Mouse (Mus musculus) gastrocnemius, adult 18-20 months (tissue): ENCODE measurements around the gene Gabre. TPM values are rescaled to one million over a fixed set of nuclear protein-coding genes. Genes with fewer than 3 reads are reported as not detected.

Experiments
- DNase-seq: peaks from one replicate; pipeline ENCODE4 v3.0.0; 2021; ENCODE audit warnings: low spot score
- long read RNA-seq, 2 experiments: library from polyadenylated mRNA; stranded (forward); transcript quantifications; one replicate each; pipeline ENCODE4 v2.0.0; 2021
- microRNA-seq: library from miRNA; unstranded; fragments of <30 nt; microRNA quantifications from one replicate; pipeline ENCODE4 v1.2.0, GENCODE M21; 2021
- total RNA-seq, 2 experiments: library from RNA; stranded (reverse); gene quantifications; 2 replicates each; pipeline ENCODE4 v1.2.3; 2021

The Gabre gene
- total RNA-seq = under 1 TPM; 0.19 to 0.34 TPM
- long read RNA-seq, experiment 1 = 0 reads
- long read RNA-seq, experiment 2 = 0 reads

DNA sequence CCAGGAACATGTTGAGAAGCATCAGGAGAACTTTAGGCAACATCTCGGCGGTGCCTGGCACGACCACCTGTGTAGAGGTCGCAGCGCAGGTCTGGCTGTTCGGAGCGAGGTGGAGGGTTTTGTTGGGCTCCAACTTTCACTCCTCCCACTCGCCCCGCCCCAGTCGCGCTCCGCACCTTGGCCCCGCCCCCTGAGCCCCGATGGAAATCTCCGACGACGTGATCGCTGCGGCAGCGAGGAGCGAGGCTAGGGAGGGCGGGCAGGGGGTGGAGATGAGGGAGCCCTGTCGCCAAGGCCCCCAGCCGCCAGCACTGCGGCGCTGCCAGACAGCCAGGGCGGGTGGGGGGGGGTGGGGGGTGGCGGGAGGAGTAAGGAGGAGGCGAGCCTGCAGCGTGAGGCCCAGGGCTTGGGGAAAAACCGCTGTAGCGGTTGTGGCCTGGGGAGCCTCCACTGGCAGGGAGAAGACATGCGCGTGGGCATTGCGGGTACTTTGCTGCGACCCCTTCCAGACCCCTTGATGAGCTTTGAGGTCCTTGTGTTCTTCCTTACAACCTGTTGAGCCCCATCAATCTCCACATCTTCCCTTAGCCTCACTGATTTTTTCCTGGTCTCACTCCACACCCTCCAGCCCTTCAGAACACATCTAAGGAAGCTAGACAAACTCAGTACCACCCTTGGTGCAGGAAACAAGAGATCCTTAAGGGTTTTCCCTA is at the start of gene Gabre:
Gene Gabre (minus strand): TSS at position 145 of the 713 bp plus-strand sequence.
- DNase-seq = peak; percentile 15

DNA sequence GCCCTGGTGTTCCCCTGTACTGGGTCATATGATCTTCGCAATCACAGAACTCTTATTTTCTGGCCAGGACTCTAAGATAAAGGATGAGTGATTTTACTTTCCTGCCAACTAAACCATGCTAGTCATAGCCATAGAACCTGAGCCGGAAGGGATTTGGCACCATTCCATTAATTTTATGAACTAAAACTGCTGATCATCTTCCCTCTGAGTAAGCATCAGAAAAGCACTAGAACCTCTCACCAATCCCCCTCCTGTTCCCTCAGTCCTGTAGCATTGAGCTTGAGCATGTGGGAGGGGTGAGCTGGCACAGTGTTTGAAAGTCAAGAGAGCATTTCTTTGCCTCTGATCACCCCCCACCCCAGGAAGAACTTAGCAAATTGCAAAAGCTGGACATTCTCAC is 23.2 kb upstream of the Gabre start:
- DNase-seq = no peak

DNA sequence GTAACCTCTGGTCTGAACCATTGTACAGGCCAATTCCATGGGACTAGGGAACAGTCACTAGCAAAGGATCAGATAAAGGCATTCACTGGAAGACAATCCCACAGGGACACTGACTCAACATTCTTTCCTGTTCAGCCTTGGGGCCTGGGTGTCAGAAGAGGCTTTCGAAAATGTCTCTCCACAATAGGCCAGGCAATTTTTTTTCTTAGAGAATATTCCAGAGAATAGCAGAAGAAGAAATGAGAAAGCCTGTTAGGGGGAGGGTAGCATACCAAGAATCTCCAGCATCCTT is 715 bp upstream of the Gabre start:
- peak; percentile 2 for DNase-seq

DNA sequence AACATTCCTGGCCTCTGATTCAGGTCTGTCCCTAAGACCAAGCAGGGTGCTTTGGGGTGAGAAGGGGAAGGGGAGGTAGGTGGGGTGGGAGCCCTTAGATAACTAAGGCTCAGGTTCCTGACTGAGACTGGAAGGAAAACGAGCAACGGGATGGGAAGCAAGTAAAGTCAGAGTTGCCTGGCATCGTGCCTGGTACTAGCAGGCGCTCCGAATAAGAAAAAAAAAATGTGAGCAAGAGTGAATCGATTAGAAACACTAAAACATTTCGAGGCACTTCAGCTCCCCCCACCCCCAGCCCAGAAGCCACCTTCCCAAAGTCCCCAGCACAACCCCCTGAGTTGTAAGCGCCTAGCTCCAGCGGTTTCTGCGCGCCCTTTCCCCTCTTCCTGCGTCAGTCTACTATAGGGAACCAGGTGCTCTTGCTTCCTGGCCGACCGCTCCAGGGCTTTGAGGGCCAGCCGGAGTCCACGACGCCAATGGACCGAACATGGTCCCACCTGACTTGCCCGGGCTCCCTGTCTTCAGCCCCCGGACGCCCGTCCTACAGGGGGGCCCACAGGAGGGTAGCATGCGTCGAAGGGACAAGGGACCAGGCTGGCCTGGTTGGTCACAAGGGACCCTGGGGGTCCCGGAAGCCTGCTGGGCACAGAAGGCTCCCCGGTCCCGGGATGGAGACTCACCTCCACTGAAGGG is 491 bp downstream of the Gabre start:
- no peak for DNase-seq

DNA sequence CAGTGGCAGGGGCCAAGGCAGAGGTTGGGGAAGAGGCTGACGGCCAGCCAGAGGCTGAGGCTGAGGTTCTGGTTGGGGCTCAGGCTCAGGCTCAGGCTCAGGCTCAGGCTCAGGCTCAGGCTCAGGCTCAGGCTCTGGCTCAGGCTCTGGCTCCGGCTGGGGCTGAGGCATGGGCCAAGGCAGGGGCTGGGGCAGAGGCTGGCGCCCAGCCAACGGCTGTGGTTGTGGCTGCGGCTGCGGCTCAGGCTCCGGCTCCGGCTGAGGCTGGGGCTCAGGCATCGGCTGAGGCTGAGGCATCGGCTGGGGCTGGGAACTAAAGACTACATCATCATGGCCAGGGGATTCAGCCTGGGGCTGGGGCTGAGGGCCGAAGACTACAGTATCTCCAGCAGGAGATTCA is 4.0 kb downstream of the Gabre start:
- DNase-seq = no peak

DNA sequence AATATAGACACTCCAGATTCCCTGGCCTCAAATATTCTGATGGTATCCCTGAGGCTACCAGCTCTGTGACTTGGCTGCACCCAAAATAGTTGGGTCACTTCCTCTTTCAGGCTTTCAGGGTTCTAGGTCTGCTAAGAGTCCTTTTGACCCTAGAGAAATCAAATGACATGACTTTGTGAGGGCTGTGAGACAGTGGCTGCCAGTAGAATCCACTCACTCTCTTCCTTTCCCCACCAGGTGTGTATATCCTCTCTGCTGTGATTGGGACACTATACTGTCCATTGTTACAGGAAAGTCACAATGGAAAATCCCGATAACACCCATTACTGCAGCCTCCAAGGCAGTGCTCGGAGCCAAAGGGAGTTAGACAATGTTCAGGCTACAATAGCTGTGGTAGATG is 52.9 kb downstream of the Gabre start, which contains the start of gene Magea4:
Gene Magea4 (plus strand): TSS at position 301 of the 400 bp plus-strand sequence.
- DNase-seq = no peak

Small RNA genes within 50 kb of the gene (microRNA-seq; reads per million reads assigned to microRNA genes)
- gene Mir224 (60.4 reads per million, percentile 52 among the genes with 10 or more reads in this experiment), gene Mir452 (2.7 reads per million)

Other genes starting within 250 kb of the Gabre start
- gene Magea4, start 52.8 kb downstream of the Gabre start, total RNA-seq = not detected
- not detected for gene Magea10, start 112.1 kb upstream of the Gabre start, total RNA-seq